Mouse (Mus musculus) olfactory bulb, adult 2 months (tissue): ENCODE measurements around the gene Pax9.

Experiments
- CTCF ChIP-seq: fragments of 200-500 bp; IDR thresholded peaks from 2 replicates; pipeline ENCODE4 v1.5.1; 2012; ENCODE audit warnings: low read depth, mild to moderate bottlenecking, low read length, moderate library complexity; ENCODE audit not compliant: insufficient read depth
- POLR2A ChIP-seq: fragments of 200-500 bp; IDR thresholded peaks from 2 replicates; pipeline ENCODE4 v1.6.1; 2012; ENCODE audit warnings: mild to moderate bottlenecking, low read depth, low read length, moderate library complexity; ENCODE audit not compliant: insufficient read depth

DNA sequence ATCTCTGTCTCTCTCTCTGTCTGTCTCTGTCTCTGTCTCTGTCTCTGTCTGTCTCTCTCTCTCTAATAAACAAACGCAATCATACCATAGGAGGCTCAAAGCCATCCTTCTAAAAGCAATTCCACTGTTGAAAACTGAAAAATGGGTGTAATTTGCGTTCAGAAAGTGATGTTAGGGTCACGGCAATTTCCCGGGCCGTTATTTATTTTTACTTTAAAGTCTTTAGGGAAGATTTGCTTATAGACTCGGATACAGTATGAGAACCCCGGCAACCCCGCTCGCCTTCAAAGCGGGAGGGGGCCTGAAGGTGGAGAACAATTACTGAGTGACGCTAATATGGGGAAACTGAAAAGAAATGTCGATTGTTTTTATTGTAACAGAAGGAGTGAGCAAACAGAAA lies 566 bp upstream of the Pax9 start:
- TF ChIP-seq POLR2A, result no peak
- TF ChIP-seq CTCF, result no peak
